Mouse (Mus musculus): Measurements from ENCODE around the gene Myo9b. TPM values are rescaled to one million over a fixed set of nuclear protein-coding genes. Genes with fewer than 3 reads are reported as not detected.
A peak's percentile ranks its signal among the peaks of the same experiment; 100 is the strongest.

Gene Myo9b
- total RNA-seq, 1 experiment, result 36.1 TPM

DNA sequence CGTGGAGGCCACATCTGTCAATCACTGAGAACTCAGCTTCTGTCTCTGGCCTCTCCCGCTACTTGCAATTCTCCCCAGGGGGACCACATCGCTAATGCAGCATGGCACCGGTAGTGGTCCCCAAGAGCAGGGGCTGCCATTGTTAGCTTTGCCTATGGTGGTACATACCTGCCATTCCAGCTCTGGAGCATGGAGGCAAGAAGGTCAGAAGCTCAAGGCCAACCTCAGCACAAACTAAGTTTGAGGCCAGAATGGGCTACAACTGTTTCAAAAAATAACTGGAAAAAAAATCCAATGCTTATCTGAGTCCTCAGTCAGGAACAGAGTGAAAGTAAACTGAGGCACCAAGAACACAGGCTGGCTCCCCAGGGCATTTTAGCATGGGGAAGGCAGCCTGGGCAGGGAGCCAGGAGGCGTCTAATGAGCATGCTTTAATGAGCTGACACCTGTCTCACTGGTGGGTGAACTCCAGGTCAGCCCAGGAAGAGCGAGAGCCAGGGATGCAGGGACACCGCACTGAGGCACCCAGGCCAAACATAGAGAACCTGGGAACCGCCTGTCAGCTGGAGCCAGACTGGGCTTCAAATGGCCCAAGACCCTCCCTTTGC lies 104.0 kb downstream of the Myo9b start:
- Histone ChIP-seq H3K36me3 (ENCODE audit: control insufficient read depth, insufficient read depth, low read length, poor library complexity, severe bottlenecking) (peaks cover 7% of the 10 kb centered on the region; the same call in 1 of the 2 replicates), H3K4me1 (ENCODE audit: control insufficient read depth in 2 of 2, insufficient read depth in 2 of 2, low read length in 2 of 2, poor library complexity in 1 of 2) (peaks cover 3 to 30% of the 10 kb centered on the region in 2 experiments; a peak in 3 of 4 replicates), H3K9me3 (ENCODE audit: control insufficient read depth, insufficient read depth, low read depth, low read length) (no peaks in the 10 kb centered on the region), H3K27ac (ENCODE audit: insufficient read depth, low read depth, low read length, poor library complexity, severe bottlenecking) (no peak overlapping the region), H3K4me3 (ENCODE audit: insufficient read depth in 1 of 2, low read depth in 1 of 2, low read length in 2 of 2, poor library complexity in 1 of 2, severe bottlenecking in 1 of 2) (peak overlapping the region; percentile 52 to 63; a peak in 2 of 4 replicates), H3K9ac (ENCODE audit: insufficient read depth, low read depth, low read length, poor library complexity, severe bottlenecking) (no peak overlapping the region)
- no peak for TF ChIP-seq ZC3H11A (IDR thresholded peaks at IDR 0.05; ENCODE audit: borderline replicate concordance, low read depth, low read length)
- no peak for TF ChIP-seq ZNF384 (IDR thresholded peaks at IDR 0.05; ENCODE audit: low read depth, low read length)
- no peak for TF ChIP-seq HCFC1 (IDR thresholded peaks at IDR 0.05; ENCODE audit: borderline replicate concordance, insufficient read depth, low read length)
- TF ChIP-seq CHD2 (IDR thresholded peaks at IDR 0.05; ENCODE audit: low read depth, low read length), result no peak
- TF ChIP-seq MAFK (IDR thresholded peaks at IDR 0.05; ENCODE audit: insufficient read depth, low read depth, low read length), result no peak
- DNase-seq (ENCODE audit: low read depth, low spot score), result no peak
- in situ Hi-C loops (cut with MboI; ENCODE audit: low sequenced_read_pairs in 2 of 2, unreplicated experiment in 2 of 2), result no loop called here

DNA sequence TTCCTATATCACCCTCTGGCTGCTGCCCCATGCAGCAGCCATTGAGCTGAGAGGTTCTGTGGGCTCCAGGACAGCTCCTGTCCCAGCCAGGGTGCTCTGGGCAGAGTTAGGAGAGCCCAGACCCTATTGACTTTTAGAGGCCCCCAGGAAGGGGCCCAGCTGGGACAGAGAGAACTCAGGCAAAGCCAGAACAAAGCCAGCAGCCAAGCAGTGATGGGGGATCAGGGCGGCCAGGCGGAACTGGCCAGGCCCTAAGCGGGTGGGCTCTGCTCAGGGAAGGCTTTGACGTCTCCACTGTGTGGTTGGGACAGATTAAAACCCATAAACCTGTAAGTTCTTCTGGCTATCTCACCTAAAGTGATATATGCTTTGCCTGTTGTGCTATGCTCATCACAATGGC lies 106.5 kb downstream of the Myo9b start:
- Histone ChIP-seq H3K27ac (ENCODE audit: insufficient read depth, low read depth, low read length, poor library complexity, severe bottlenecking) (no peak overlapping the region), H3K4me1 (ENCODE audit: control insufficient read depth in 2 of 2, insufficient read depth in 2 of 2, low read length in 2 of 2, poor library complexity in 1 of 2) (peaks cover 7 to 36% of the 10 kb centered on the region in 2 experiments), H3K9ac (ENCODE audit: insufficient read depth, low read depth, low read length, poor library complexity, severe bottlenecking) (no peak overlapping the region), H3K9me3 (ENCODE audit: control insufficient read depth, insufficient read depth, low read depth, low read length) (no peaks in the 10 kb centered on the region), H3K4me3 (ENCODE audit: insufficient read depth in 1 of 2, low read depth in 1 of 2, low read length in 2 of 2, poor library complexity in 1 of 2, severe bottlenecking in 1 of 2) (no peak overlapping the region), H3K36me3 (ENCODE audit: control insufficient read depth, insufficient read depth, low read length, poor library complexity, severe bottlenecking) (peaks cover 7% of the 10 kb centered on the region; the same call in 1 of the 2 replicates)
- no peak for DNase-seq (ENCODE audit: low read depth, low spot score)
- TF ChIP-seq ZNF384 (IDR thresholded peaks at IDR 0.05; ENCODE audit: low read depth, low read length) (no peak), MAFK (IDR thresholded peaks at IDR 0.05; ENCODE audit: insufficient read depth, low read depth, low read length) (no peak)
- in situ Hi-C loops (cut with MboI; ENCODE audit: low sequenced_read_pairs in 2 of 2, unreplicated experiment in 2 of 2), result no loop called here

DNA sequence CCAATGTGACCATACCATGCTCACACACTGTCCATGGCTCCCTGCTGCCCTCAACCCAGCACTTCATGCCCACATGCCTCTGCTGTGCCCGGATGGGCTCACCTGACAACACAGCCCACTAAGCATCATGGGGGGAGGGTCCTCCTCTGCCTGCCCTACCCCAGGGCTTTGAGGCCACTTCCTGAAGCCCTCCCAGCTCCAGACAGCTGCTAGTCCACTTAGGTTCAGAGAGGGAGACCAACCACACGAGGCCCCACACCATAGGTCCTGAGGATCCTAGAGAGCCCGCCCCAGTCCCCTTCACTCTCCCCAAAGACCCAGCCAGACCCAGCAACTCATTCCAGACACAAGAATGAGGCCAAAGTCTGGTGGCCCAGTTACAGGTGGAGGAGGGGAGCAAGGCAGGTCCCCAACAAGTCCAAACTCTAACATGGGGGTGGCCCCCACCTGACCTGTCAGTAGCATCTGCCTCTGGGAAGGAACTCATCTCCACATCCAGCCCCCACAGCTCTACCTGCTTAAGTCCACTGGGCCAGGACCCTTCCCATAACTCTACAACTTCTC lies 107.1 kb downstream of the Myo9b start:
- Histone ChIP-seq H3K9me3 (ENCODE audit: control insufficient read depth, insufficient read depth, low read depth, low read length) (no peaks in the 10 kb centered on the region), H3K4me1 (ENCODE audit: control insufficient read depth in 2 of 2, insufficient read depth in 2 of 2, low read length in 2 of 2, poor library complexity in 1 of 2) (peaks cover 7 to 38% of the 10 kb centered on the region in 2 experiments), H3K9ac (ENCODE audit: insufficient read depth, low read depth, low read length, poor library complexity, severe bottlenecking) (0 out of 2 replicates have a peak overlapping the region, but pooled peaks have one; percentile 89), H3K36me3 (ENCODE audit: control insufficient read depth, insufficient read depth, low read length, poor library complexity, severe bottlenecking) (peaks cover 3% of the 10 kb centered on the region; the same call in 1 of the 2 replicates), H3K27ac (ENCODE audit: insufficient read depth, low read depth, low read length, poor library complexity, severe bottlenecking) (no peak overlapping the region), H3K4me3 (ENCODE audit: insufficient read depth in 1 of 2, low read depth in 1 of 2, low read length in 2 of 2, poor library complexity in 1 of 2, severe bottlenecking in 1 of 2) (peak overlapping the region; percentile 70 to 91; a peak in 3 of 4 replicates)
- TF ChIP-seq ZNF384 (IDR thresholded peaks at IDR 0.05; ENCODE audit: low read depth, low read length), result no peak
- no peak for DNase-seq (ENCODE audit: low read depth, low spot score)
- in situ Hi-C loops (cut with MboI; ENCODE audit: low sequenced_read_pairs in 2 of 2, unreplicated experiment in 2 of 2), result no loop called here

DNA sequence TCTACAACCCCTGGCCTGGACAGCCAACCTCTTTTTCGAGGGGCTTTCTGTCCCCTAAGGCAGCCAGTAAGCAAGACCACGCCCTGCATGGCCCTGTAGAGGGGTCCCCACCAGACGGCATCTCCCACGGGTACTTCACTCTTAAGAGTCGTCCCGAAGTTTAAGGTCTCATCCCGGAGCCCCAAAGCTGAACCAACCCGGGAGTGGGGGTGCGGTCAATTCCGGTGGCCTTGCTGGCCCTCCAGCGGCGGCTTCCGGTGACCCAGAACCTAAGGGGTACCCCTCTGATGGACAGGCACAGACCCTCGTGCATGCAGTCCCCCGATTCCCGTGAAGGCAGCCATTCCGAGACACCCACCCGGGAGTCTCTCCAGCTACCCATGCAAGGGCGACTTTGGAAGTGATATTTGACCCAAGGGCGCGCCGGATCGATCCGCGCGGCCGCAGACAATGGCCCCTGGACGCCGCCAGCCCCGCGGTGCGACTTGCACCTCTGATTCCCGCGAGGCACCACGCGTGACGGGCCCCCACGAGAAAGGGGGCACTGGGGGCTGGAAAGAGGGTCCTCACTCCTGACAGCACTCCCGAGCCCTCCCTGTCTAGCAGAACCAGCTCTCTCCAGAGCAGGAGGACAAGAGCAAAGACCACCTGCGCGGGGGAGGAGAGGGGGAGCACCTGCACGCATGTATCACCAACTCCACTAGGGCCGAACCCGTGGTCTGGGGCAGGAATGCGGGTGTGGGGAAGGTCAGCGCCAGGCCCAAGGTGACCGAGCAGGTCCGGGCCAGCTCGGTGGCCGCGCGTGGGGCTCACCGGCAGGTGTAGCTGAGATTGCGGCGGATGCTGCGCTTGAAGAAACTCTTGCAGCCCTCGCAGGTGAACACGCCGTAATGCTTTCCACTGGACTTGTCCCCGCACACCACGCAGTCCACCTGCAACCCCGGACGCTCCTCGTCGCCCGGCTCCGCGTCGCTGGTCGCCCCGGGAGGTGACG lies 108.0 kb downstream of the Myo9b start:
- TF ChIP-seq ZC3H11A (IDR thresholded peaks at IDR 0.05; ENCODE audit: borderline replicate concordance, low read depth, low read length) (no peak), ZNF384 (IDR thresholded peaks at IDR 0.05; ENCODE audit: low read depth, low read length) (no peak), MAFK (IDR thresholded peaks at IDR 0.05; ENCODE audit: insufficient read depth, low read depth, low read length) (no peak), CHD2 (IDR thresholded peaks at IDR 0.05; ENCODE audit: low read depth, low read length) (no peak), HCFC1 (IDR thresholded peaks at IDR 0.05; ENCODE audit: borderline replicate concordance, insufficient read depth, low read length) (no peak)
- Histone ChIP-seq H3K9ac (ENCODE audit: insufficient read depth, low read depth, low read length, poor library complexity, severe bottlenecking) (peak overlapping the region; percentile 89), H3K27ac (ENCODE audit: insufficient read depth, low read depth, low read length, poor library complexity, severe bottlenecking) (peak overlapping the region; percentile 86; the same call in 1 of the 2 replicates), H3K4me1 (ENCODE audit: control insufficient read depth in 2 of 2, insufficient read depth in 2 of 2, low read length in 2 of 2, poor library complexity in 1 of 2) (peaks cover 4 to 32% of the 10 kb centered on the region in 2 experiments), H3K36me3 (ENCODE audit: control insufficient read depth, insufficient read depth, low read length, poor library complexity, severe bottlenecking) (peaks cover 2% of the 10 kb centered on the region; the same call in 1 of the 2 replicates), H3K4me3 (ENCODE audit: insufficient read depth in 1 of 2, low read depth in 1 of 2, low read length in 2 of 2, poor library complexity in 1 of 2, severe bottlenecking in 1 of 2) (peak overlapping the region; percentile 70 to 91), H3K9me3 (ENCODE audit: control insufficient read depth, insufficient read depth, low read depth, low read length) (no peaks in the 10 kb centered on the region)
- DNase-seq (ENCODE audit: low read depth, low spot score), result no peak
- in situ Hi-C loops (cut with MboI; ENCODE audit: low sequenced_read_pairs in 2 of 2, unreplicated experiment in 2 of 2), result no loop called here
